Mouse (Mus musculus) cerebellum, postnatal 10 days (tissue): ENCODE measurements at regions not wholly inside any gene's neighbourhood (a gene's known extent, or its start where the extent isn't known, plus 50 kb on each side); places are given as distances from the start of the nearest gene placed in this dataset.
"Not testable (repeated sequence)": the region's sequence is repeated elsewhere in the genome, so short reads cannot be mapped to it uniquely, and the experiment has no call there.

Experiments
- DNase-seq, 2 experiments: peaks; one replicate each; pipeline ENCODE4 v3.0.0; 2021; ENCODE audit warnings: mixed read lengths in 2 of 2

DNA sequence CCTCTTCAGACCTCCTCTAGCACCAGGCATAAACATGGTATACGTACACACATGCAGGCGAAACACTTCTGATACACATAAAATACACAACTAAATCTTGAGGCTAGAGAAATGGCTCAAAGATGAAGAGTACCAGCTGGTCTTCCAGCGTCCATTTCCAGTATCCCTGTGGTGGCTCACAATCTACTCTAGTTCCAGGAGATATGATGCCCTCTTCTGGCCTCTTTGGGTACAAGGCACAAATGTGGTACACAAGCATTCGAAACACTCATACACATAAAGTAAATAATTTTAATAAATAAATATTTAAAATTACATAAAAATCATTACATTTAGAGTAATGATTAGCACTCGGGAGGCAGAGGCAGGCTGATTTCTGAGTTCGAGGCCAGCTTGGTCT, 50.7 kb upstream of the Rabgap1l start:
- peak in 1 of 2 experiments; percentile 10 for DNase-seq

DNA sequence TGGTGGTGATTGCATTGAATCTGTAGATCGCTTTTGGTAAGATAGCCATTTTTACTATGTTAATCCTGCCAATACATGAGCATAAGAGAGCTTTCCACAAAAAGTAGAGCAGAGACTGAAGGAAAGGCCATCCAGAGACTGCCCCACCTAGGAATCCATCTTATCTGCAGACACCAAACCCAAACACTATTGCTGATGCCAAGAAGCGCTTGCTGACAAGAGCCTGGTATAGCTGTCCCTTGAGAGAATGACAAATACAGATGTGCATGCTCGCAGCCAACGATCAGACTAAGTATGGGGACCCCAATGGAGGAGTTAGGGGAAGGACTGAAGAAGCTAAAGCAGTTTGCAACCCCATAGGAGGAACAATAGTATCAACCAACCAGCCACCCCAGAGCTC, 51.7 kb upstream of the Rabgap1l start:
- not testable (repeated sequence) for DNase-seq

DNA sequence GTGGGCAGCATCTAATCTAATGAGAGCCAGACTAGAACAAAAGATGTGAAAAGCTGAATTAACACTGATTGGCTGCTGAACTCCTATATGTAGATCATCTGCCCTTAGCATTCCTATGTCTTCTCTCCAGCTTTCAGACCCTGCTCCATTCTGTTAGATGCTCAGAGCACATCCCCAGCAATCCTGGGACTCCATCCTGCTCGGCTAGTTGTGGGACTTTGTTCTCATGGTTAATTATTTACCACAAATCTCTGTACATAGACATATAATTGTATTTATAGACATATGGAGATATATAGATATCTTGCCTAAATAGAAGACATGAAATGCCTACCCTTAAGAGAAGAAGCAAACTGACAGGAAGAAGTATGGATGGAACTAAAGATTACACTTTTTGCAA, 55.5 kb upstream of the Rc3h1 start:
- no peak for DNase-seq

DNA sequence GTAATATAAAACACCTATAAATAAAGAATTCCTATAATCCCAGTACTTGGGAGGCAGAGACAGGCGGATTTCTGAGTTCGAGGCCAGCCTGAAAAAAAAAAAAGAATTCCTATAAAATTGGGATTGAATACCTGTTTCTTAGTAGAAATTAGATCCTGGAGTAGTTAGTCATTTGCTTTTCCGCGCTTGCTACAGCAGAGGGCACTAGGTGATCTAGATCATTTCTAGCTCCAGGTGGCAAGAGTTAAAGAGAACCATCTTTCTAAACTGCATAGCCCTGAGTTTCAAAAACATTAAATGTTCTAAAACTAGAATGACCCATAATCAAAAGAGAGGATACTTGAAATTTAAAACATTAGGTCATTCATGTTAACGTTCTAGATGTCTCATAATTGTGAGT, 51.8 kb upstream of the Rc3h1 start:
- DNase-seq: no peak

DNA sequence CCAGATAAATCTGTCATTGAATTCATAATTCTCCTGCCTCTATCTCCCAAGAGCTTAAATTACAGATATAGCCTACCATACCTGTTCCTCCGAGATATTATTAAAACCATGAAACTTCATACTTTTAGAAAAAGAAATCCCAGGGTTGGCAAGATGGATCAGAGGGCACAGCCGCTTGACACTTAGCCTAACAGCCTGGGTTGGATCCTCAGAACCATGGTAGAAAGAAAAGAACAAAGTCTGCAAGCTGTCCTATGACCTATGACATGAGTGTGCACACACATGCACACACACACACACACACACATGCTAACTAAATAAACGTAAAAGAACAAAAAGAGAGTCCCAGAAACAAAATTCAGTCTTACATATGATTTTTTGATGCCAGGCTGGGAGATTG, 50.8 kb upstream of the Rc3h1 start:
- DNase-seq: no peak

DNA sequence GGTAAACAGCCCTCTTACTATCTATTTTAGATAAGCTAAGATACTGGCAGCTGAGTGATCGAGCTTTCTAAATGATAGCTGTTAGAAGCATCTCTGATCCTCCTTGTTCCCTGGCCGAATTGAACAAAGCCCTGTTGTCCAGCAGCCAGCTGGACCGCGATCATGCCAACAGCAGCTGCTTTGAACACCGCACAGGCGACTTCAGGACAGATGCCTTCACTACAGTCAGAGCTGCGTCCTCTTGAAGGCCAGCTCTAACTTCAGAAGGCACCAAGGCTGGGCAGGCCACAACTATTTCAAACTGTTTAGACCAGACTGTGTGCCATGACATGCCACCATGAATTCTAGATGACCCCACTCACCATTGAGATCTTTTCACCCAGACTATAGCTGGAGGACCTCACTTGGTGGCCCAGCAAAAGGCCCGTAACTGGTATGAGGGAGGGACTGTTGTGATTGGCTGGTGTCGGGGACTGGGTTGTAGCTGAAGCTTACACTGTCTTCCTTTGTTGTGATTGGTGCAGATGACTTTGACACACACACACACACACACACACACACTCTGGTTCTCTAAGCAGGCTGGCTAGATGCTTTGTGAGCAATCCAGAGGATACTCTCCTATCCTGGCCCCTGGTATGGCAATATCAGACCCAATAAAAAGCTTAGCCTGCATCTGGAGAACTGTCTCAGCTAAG, 50.1 kb upstream of the Rc3h1 start:
- DNase-seq: peak; percentile 42 to 59
